Mouse (Mus musculus): ENCODE results near the gene Nlrp1b. TPM values are rescaled to one million over a fixed set of nuclear protein-coding genes. Genes with fewer than 3 reads are reported as not detected.

Nlrp1b gene
- polyA plus RNA-seq (2015; fragmentation: Illumina TruSeq; extraction: RNeasy Lipid Tissue Mini Kit (QIAGEN cat#74804); ENCODE audit: insufficient read depth, low replicate concordance) = 8.2 TPM

DNA sequence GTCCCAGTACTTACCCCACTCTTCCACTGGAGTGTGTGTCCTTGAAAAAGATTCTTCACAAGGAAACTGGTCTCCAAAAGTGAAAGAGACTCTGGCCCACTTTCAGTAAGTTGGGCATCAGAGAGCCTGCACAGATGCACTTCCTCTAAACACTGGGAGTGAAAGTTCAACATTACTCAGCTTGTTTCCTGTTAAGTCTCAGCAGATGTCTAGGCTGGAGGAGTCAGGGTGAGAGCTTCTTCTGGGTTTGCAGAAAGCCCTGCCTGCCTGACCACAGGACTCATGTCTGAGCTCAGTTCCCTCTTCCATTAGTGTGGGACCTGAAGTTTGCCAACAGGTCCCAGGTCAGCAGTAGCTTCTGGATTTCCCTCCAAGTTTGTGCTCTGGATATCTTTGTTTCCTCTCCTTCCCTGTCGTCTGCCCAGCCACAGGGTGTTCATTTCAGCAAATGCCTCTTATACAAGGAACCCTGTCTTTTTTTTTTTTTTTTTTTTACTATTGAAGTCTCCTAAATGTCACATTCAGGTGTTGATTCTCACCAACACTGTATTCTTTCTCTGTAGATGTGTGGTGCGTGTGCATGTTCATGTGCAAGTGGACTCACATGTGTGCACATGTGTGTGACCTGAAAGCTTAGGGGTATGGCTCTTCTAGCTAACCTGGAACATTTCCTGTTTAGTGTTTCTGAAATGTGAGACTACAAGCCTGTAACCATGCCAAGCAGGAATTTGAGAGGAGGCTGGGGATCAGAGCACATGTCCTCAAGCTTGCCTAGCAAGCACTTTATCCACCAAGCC is at the start of gene Nlrp1b:
Gene Nlrp1b (minus strand): TSS at position 50 of the 797 bp plus-strand sequence.

DNA sequence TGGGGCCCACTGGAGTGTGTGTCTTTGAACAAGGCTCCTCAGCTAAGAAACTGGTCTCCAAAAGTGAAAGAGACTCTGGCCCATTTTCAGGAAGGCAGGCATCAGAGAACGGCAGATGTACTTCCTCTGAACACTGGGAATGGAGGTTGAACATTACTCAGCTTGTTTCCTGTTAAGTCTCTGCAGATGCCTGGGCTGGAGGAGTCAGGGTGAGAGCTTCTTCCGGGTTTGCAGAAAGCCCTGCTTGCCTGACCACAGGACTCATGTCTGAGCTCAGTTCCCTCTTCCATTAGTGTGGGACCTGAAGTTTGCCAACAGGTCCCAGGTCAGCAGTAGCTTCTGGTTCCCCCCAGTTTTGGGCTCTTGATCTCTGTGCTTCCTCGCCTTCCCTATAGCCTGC is 85.9 kb downstream of the Nlrp1b start, which contains the start of gene Nlrp1a:
Gene Nlrp1a (minus strand): TSS at position 44 of the 400 bp plus-strand sequence.

Other genes with a start within 250 kb of the Nlrp1b start
- gene C1qbp, start 247.7 kb downstream of the Nlrp1b start, polyA plus RNA-seq (2015; fragmentation: Illumina TruSeq; extraction: RNeasy Lipid Tissue Mini Kit (QIAGEN cat#74804); ENCODE audit: insufficient read depth, low replicate concordance) = 167 TPM
- 31.1 TPM for gene Dhx33, start 226.3 kb downstream of the Nlrp1b start, polyA plus RNA-seq (2015; fragmentation: Illumina TruSeq; extraction: RNeasy Lipid Tissue Mini Kit (QIAGEN cat#74804); ENCODE audit: insufficient read depth, low replicate concordance)
- 42.1 TPM for gene Mis12, start 211.1 kb downstream of the Nlrp1b start, polyA plus RNA-seq (2015; fragmentation: Illumina TruSeq; extraction: RNeasy Lipid Tissue Mini Kit (QIAGEN cat#74804); ENCODE audit: insufficient read depth, low replicate concordance)
- 62.0 TPM for gene Derl2, start 210.9 kb downstream of the Nlrp1b start, polyA plus RNA-seq (2015; fragmentation: Illumina TruSeq; extraction: RNeasy Lipid Tissue Mini Kit (QIAGEN cat#74804); ENCODE audit: insufficient read depth, low replicate concordance)
- gene 6330403K07Rik, start 197.2 kb downstream of the Nlrp1b start, polyA plus RNA-seq (2015; fragmentation: Illumina TruSeq; extraction: RNeasy Lipid Tissue Mini Kit (QIAGEN cat#74804); ENCODE audit: insufficient read depth, low replicate concordance) = 1.1 TPM
- gene Nlrp1a, start 86.0 kb downstream of the Nlrp1b start, polyA plus RNA-seq (2015; fragmentation: Illumina TruSeq; extraction: RNeasy Lipid Tissue Mini Kit (QIAGEN cat#74804); ENCODE audit: insufficient read depth, low replicate concordance) = 1.5 TPM